Mouse (Mus musculus) myocyte (in vitro differentiated cells): ENCODE data around the gene Hmgb2.

ENCODE experiments used
- CEBPB ChIP-seq: IDR thresholded peaks from 2 replicates; pipeline ENCODE4 v1.6.1; 2011; ENCODE audit warnings: mild to moderate bottlenecking, moderate library complexity; ENCODE audit not compliant: poor library complexity, insufficient read depth, severe bottlenecking
- E2F4 ChIP-seq: IDR thresholded peaks from one replicate; pipeline ENCODE4 v1.6.1; 2011; ENCODE audit warnings: mild to moderate bottlenecking, control low read depth, moderate library complexity; ENCODE audit not compliant: insufficient read depth
- MAX ChIP-seq: IDR thresholded peaks from one replicate; pipeline ENCODE4 v1.6.1; 2011; ENCODE audit warnings: low read depth, mild to moderate bottlenecking, control low read depth
- MYOD1 ChIP-seq, 3 experiments: IDR thresholded peaks; one replicate each; pipeline ENCODE4 v1.6.1; 2011; ENCODE audit warnings: control low read depth in 2 of 3, low read depth in 2 of 3, mild to moderate bottlenecking in 2 of 3, moderate library complexity in 1 of 3; ENCODE audit not compliant: insufficient read length in 2 of 3, control insufficient read depth in 1 of 3
- MYOG ChIP-seq, 3 experiments: IDR thresholded peaks; one replicate each; pipeline ENCODE4 v1.6.1; 2011; ENCODE audit warnings: control low read depth in 2 of 3, low read depth in 2 of 3, mild to moderate bottlenecking in 2 of 3; ENCODE audit not compliant: insufficient read length in 2 of 3, control insufficient read depth in 1 of 3, insufficient read depth in 1 of 3
- POLR2A ChIP-seq: IDR thresholded peaks from one replicate; pipeline ENCODE4 v1.6.1; 2011; ENCODE audit warnings: low read depth, mild to moderate bottlenecking, control low read depth, moderate library complexity; ENCODE audit not compliant: insufficient read length
- POLR2AphosphoS2 ChIP-seq: IDR thresholded peaks from one replicate; pipeline ENCODE4 v1.6.1; 2011; ENCODE audit warnings: low read depth, control low read depth; ENCODE audit not compliant: insufficient read length
- SRF ChIP-seq: IDR thresholded peaks from one replicate; pipeline ENCODE4 v1.6.1; 2011; ENCODE audit warnings: low read depth; ENCODE audit not compliant: control insufficient read depth, insufficient read length
- TCF12 ChIP-seq: IDR thresholded peaks from one replicate; pipeline ENCODE4 v1.6.1; 2011; ENCODE audit warnings: mild to moderate bottlenecking, control low read depth; ENCODE audit not compliant: poor library complexity, insufficient read depth, severe bottlenecking
- TCF3 ChIP-seq: IDR thresholded peaks from one replicate; pipeline ENCODE4 v1.6.1; 2011; ENCODE audit warnings: low read depth, control low read depth; ENCODE audit not compliant: insufficient read length
- USF1 ChIP-seq: IDR thresholded peaks from one replicate; pipeline ENCODE4 v1.6.1; 2011; ENCODE audit warnings: low read depth, mild to moderate bottlenecking, control low read depth, moderate library complexity

DNA sequence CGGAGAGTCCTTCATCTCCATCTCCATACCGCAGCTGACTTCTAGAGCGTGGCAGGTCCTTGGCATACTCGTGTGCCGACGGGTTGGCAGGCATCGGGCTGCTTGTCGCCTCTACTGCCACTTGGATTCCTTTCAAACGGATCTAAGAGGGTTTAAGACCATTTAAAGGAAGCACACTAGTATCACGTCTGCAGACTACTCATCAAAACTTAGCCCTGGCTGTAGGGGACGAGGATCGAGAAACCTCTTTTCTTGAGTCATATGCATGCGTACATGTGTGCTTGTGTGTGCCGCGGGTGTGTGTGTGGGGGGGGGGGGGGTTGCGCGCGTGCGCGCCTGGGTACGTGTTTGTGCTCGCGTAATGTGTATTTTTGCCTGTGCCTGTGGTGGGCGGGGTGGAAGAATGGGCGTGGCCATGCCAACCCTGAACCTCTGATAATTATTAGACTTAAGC is 23.4 kb upstream of the Hmgb2 start:
- TF ChIP-seq SRF (no peak), TCF12 (no peak), POLR2A (peak; percentile 53), TCF3 (no peak), USF1 (no peak), MYOG (IDR thresholded peaks at IDR 0.05; ENCODE audit: control insufficient read depth in 1 of 3, insufficient read depth in 1 of 3, insufficient read length in 2 of 3, low read depth in 2 of 3) (no peak), MAX (no peak), E2F4 (no peak), CEBPB (no peak), POLR2AphosphoS2 (peak; percentile 66), MYOD1 (IDR thresholded peaks at IDR 0.05; ENCODE audit: control insufficient read depth in 1 of 3, insufficient read length in 2 of 3, low read depth in 2 of 3) (no peak)
